Mouse (Mus musculus) bone marrow, adult 2 months (tissue): ENCODE results near the gene Mast4. TPM values are rescaled to one million over a fixed set of nuclear protein-coding genes. Genes with fewer than 3 reads are reported as not detected.

ENCODE experiments used
- H3K27ac ChIP-seq: fragments of 200-500 bp; 2 replicates; pipeline ENCODE4 v1.5.1; 2012; ENCODE audit warnings: low read depth, mild to moderate bottlenecking, control low read depth, inconsistent platforms, low read length; ENCODE audit not compliant: control insufficient read depth, poor library complexity, insufficient read depth
- H3K4me1 ChIP-seq: fragments of 200-500 bp; 2 replicates; pipeline ENCODE4 v1.6.1; 2011; ENCODE audit warnings: low read length; ENCODE audit not compliant: control insufficient read depth, insufficient read depth
- H3K4me3 ChIP-seq: fragments of 200-500 bp; replicated peaks from 2 replicates; pipeline ENCODE3; 2011; ENCODE audit warnings: mild to moderate bottlenecking, low read depth, low read length, control low read depth; ENCODE audit not compliant: control insufficient read depth
- CTCF ChIP-seq: fragments of 200-500 bp; IDR thresholded peaks from 2 replicates; pipeline ENCODE4 v1.5.1; 2011; ENCODE audit warnings: low read length, control low read depth; ENCODE audit not compliant: control insufficient read depth, insufficient read depth
- POLR2A ChIP-seq: fragments of 200-500 bp; IDR thresholded peaks from 2 replicates; pipeline ENCODE4 v1.6.1; 2011; ENCODE audit warnings: low read depth, mild to moderate bottlenecking, control low read depth, low read length, borderline replicate concordance; ENCODE audit not compliant: control insufficient read depth
- WGBS: fragments of 180-500 bp; shearing (Covaris S2); methylation state at CpG from one replicate; pipeline ENCODE4 v1.1.7; 2018; 5-methylcytosine and 5-hydroxymethylcytosine counted together
- polyA plus RNA-seq: library from polyadenylated mRNA; stranded (reverse); fragments of >200 nt; gene quantifications from 2 replicates; pipeline ENCODE4 v1.2.4, GENCODE M21; 2011; ENCODE audit warnings: low replicate concordance; ENCODE audit not compliant: missing spikeins, insufficient read depth, insufficient read length

Mast4 gene
- polyA plus RNA-seq, 1 experiment, result 6.7 TPM

DNA sequence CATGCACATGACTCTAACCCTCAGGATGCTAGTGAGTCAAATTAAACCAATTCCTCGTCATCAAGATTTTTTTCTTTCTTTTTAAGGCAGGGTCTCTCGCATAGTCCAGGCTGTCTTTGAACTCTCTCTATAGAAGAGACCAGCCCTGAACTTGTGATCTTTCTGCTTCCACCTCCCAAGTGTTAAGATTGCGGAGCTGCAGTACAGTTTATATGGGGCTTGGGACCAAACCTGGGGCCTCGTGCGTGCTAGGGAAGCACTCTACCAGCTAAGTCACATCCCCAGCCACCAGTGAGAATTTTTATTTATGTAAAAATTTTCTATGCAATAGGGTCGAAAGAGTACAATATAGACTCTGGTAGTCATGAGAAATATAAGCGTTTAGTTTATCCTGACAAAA, 343.1 kb downstream of the Mast4 start:
- Histone ChIP-seq H3K4me3 (no peak overlapping the region), H3K27ac (no peak overlapping the region), H3K4me1 (no peaks in the 10 kb centered on the region)
- TF ChIP-seq POLR2A, result no peak
- no peak for TF ChIP-seq CTCF
- 80% methylated on average over 7 of the region's 7 CpGs for WGBS

DNA sequence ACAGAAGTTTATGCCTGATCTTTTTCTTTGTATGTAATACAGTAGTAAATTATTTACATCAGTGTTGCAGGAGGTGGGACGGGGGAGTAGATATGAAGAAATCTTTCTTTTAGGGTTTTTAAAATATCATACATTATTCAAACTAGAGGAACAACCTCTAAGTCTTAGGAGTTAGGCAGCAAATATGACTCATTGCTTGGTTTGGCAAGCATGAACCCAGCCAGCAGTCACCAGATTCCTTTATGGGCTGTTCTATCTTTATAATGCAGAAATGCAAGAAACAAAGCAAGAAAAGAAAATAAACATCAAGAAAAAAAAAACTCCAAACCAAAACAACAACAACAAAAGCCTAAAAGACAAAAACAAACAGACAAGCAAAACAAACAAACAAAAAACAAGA, 344.2 kb downstream of the Mast4 start:
- H3K4me1 ChIP-seq, result no peaks in the 10 kb centered on the region
- TF ChIP-seq POLR2A, result no peak
- no peak overlapping the region for H3K4me3 ChIP-seq
- 78% methylated on average over 1 of the region's 1 CpGs for WGBS
- no peak overlapping the region for H3K27ac ChIP-seq

DNA sequence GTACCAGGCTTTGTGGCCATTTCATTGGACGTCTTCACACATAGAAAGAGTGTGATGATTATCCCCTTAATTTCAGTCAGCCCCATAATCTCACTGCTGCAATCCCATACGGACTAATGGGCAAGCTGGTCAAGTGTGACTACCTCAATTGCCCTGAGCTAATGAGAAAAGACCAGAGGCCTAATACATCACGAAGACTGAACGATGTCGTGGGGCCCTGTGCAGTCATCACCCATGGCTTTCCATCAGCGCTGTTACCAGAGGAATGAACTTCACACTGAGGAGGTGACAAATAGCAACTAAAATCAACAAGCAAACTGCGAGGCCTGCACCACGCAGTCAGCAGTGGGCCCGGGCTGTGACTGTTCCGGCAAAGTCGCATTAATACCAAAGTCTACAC, 344.7 kb downstream of the Mast4 start:
- H3K27ac ChIP-seq, result no peak overlapping the region
- H3K4me1 ChIP-seq, result no peaks in the 10 kb centered on the region
- TF ChIP-seq CTCF (no peak), POLR2A (no peak)
- no peak overlapping the region for H3K4me3 ChIP-seq
- WGBS, result 85% methylated on average over 11 of the region's 11 CpGs

DNA sequence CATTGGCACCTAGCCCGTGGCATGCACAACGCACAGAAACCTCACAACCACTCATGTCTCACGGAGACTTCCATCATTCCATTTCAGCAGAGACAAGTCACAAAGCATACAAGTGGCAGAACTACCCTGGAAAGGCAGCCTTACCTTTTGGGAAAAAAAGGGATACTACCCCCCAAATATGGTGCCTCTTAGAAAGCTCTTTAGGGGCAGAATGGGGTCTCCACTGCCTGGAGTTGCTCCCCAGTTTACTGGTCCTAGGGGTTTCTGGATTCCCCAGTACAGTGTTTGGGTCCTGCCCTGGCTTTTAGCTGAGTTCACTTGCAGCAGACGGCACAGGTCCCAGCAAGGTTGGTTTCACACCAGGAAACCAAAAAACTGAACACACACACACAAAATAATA, 345.3 kb downstream of the Mast4 start:
- no peak overlapping the region for H3K4me3 ChIP-seq
- TF ChIP-seq POLR2A (no peak), CTCF (no peak)
- 84% methylated on average over 4 of the region's 4 CpGs for WGBS
- no peaks in the 10 kb centered on the region for H3K4me1 ChIP-seq
- H3K27ac ChIP-seq, result no peak overlapping the region

DNA sequence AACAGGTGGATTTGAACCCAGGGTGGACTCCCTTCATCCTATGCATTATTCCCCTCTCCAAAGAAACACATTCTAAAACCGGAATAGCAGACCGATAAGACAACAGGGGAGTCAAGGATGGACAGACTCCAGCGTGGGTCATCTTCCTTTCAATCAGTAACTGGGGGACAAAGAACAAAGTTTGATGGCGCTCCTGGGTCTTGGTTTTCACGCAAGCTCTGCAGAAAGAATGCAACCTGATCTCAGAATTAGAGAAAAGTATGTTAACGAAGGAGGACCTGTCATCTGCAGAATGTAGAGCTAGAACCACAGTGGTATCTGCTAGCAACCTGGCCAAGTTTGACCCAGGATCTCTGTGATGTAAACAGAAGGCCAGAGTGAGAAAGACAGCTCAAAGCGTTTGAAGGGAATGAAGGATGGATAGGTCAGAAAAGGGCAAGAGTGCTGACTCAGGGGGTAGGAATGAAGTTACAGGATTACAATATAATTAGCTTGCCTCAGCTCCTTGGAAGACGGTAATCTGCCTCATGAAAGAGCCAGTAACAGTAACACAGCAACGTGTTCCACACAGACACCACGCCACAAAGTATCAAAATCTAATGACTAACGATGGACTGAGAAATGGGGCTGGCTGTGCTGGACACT, 345.9 kb downstream of the Mast4 start:
- 86% methylated on average over 11 of the region's 11 CpGs for WGBS
- Histone ChIP-seq H3K4me1 (no peaks in the 10 kb centered on the region), H3K27ac (no peak overlapping the region), H3K4me3 (no peak overlapping the region)
- TF ChIP-seq CTCF, result no peak
- no peak for TF ChIP-seq POLR2A

DNA sequence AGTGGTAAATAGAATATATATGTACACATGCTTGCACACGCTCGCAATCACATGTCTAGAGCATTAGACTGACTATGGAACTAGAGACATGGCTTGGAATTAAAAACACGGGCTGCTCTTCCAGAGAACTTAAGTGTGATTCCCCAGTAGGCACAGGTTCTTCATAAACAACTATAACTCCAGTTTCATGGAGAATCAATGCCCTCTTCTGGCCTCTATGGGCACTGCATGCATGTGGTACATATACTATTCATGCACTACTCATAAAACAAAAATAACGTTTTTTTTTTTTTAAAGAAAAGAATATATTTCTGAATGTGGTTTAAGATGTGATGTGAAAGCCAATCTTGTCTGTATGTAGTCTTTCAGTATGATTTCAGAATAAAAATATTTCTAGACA, 349.7 kb downstream of the Mast4 start:
- Histone ChIP-seq H3K4me1 (no peaks in the 10 kb centered on the region), H3K27ac (no peak overlapping the region), H3K4me3 (no peak overlapping the region)
- TF ChIP-seq CTCF (no peak), POLR2A (no peak)
- 89% methylated on average over 4 of the region's 4 CpGs for WGBS

DNA sequence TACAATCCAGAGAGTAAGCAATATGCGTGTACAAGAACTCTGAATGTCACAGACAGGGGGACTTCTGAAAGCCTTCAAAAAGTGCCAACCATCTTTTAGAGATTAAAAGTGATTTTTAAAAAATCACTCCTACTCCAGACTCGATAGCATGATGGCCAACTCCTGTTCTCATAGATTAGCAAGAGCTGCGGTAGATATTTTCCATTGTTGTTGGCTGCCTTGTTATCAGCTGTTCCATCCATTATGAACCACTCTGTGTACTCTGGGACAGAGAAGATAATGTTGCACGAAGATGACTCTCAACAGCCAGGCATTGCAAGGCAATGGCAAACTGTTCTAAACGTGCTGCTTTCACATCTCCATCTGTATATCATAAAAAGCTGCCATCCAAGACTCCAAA, 360.4 kb downstream of the Mast4 start:
- Histone ChIP-seq H3K4me1 (no peaks in the 10 kb centered on the region), H3K4me3 (no peak overlapping the region), H3K27ac (no peak overlapping the region)
- no peak for TF ChIP-seq POLR2A
- no peak for TF ChIP-seq CTCF
- 69% methylated on average over 5 of the region's 5 CpGs for whole genome bisulfite sequencing

DNA sequence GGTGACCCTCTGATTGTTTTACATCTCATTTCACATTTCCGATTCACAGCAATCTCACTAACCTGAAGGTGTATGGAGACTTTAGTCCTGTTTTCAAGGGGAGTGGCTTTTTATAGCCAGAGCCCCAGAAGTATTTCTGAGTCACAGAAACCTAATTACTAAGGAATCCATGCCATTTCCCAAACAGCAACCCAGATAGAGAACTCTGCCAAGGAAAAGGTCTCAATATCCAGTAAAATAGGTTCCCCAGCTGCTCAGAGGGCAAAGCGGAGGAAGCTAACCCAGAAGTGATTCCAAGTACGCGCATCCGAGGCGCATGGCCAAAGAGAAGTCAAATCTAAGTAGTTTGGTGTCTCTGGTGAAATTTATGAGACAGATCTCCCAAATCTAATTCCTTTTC, 370.8 kb downstream of the Mast4 start:
- Histone ChIP-seq H3K4me3 (no peak overlapping the region), H3K27ac (no peak overlapping the region), H3K4me1 (no peaks in the 10 kb centered on the region)
- WGBS, result 87% methylated on average over 6 of the region's 6 CpGs
- TF ChIP-seq POLR2A, result no peak
- TF ChIP-seq CTCF, result no peak
